8 mouse cellular contexts compared by ENCODE assay signal in genomic region chr1:136050312-136051012, GRCm38 (mm10). TPM values are rescaled to one million over a fixed set of nuclear protein-coding genes. Genes with fewer than 3 reads are reported as not detected.
A peak's percentile ranks its signal among the peaks of the same experiment; 100 is the strongest.
DNase-seq lines count a peak whose midpoint lies in the region; ATAC-seq lines count a peak whose summit lies in the region.

Gene Ascl5 (plus strand): TSS chr1:136050804.

- peaks cover 3% of the 10 kb centered on the region; the same call in 1 of the 2 replicates for H3K4me1 ChIP-seq in forebrain, embryonic 14.5 days (ENCODE audit: control insufficient read depth, insufficient read depth, low read length)
- peaks cover 12% of the 10 kb centered on the region for H3K4me1 ChIP-seq in liver, embryonic 13.5 days (replicated peaks)
- peaks cover 9% of the 10 kb centered on the region; the same call in 1 of the 2 replicates for H3K4me1 ChIP-seq in stomach, embryonic 15.5 days

- peak; percentile 27 for DNase-seq in right cerebral cortex, postnatal 25 days
- no peak for DNase-seq in right cerebral cortex, postnatal 4 days
- no peak for DNase-seq in forebrain, embryonic 14.5 days (ENCODE audit: low spot score)
- DNase-seq in liver, embryonic 13.5 days = no peak
- DNase-seq in layer of hippocampus, postnatal 36 days = no peak
- no peak for DNase-seq in kidney, postnatal 14 days
- DNase-seq in urinary bladder, adult 2 months (ENCODE audit: low spot score) = no peak

- no peaks in the 10 kb centered on the region for H3K36me3 ChIP-seq in forebrain, embryonic 14.5 days (ENCODE audit: control insufficient read depth, insufficient read depth, low read length)
- H3K36me3 ChIP-seq in liver, embryonic 13.5 days = no peaks in the 10 kb centered on the region
- H3K36me3 ChIP-seq in stomach, embryonic 15.5 days = no peaks in the 10 kb centered on the region

- H3K27me3 ChIP-seq in forebrain, embryonic 14.5 days (replicated peaks; ENCODE audit: control insufficient read depth, insufficient read depth, low read length) = peaks cover 26% of the 10 kb centered on the region
- H3K27me3 ChIP-seq in liver, embryonic 13.5 days = peaks cover 85% of the 10 kb centered on the region
- H3K27me3 ChIP-seq in stomach, embryonic 15.5 days (replicated peaks) = peaks cover 26% of the 10 kb centered on the region

- peak within 1 kb of the TSS; percentile 54 for H3K9ac ChIP-seq in forebrain, embryonic 14.5 days (ENCODE audit: low read length)
- no peak within 1 kb of the TSS for H3K9ac ChIP-seq in liver, embryonic 13.5 days
- H3K9ac ChIP-seq in stomach, embryonic 15.5 days = no peak within 1 kb of the TSS

- H3K4me2 ChIP-seq in forebrain, embryonic 14.5 days (ENCODE audit: low read length) = peak within 1 kb of the TSS; percentile 64
- H3K4me2 ChIP-seq in liver, embryonic 13.5 days = peak within 1 kb of the TSS; percentile 33
- H3K4me2 ChIP-seq in stomach, embryonic 15.5 days = peak within 1 kb of the TSS; percentile 55

- no peak within 1 kb of the TSS for H3K27ac ChIP-seq in forebrain, embryonic 14.5 days (ENCODE audit: low read depth, low read length)
- H3K27ac ChIP-seq in liver, embryonic 13.5 days = no peak within 1 kb of the TSS
- no peak within 1 kb of the TSS for H3K27ac ChIP-seq in stomach, embryonic 15.5 days

- WGBS in forebrain, embryonic 14.5 days = 20% methylated on average over 29 of the region's 29 CpGs
- 14% methylated on average over 29 of the region's 29 CpGs for whole genome bisulfite sequencing in liver, embryonic 13.5 days (ENCODE audit: insufficient replicate concordance)
- WGBS in stomach, embryonic 15.5 days = 24% methylated on average over 29 of the region's 29 CpGs

- no peak for ATAC-seq in forebrain, embryonic 14.5 days
- no peak for ATAC-seq in liver, embryonic 13.5 days (ENCODE audit: low read depth)
- no peak for ATAC-seq in stomach, embryonic 15.5 days (ENCODE audit: insufficient read depth, low FRiP score, low read depth)

- no peaks in the 10 kb centered on the region for H3K9me3 ChIP-seq in forebrain, embryonic 14.5 days (replicated peaks; ENCODE audit: control insufficient read depth, low read length)
- no peaks in the 10 kb centered on the region for H3K9me3 ChIP-seq in liver, embryonic 13.5 days (replicated peaks)
- H3K9me3 ChIP-seq in stomach, embryonic 15.5 days = no peaks in the 10 kb centered on the region

- H3K4me3 ChIP-seq in forebrain, embryonic 14.5 days (ENCODE audit: low read depth, low read length) = peak within 1 kb of the TSS; percentile 33
- H3K4me3 ChIP-seq in liver, embryonic 13.5 days (replicated peaks) = 0 out of 2 replicates have a peak within 1 kb of the TSS, but pooled peaks have one; percentile 18
- H3K4me3 ChIP-seq in stomach, embryonic 15.5 days (replicated peaks) = peak within 1 kb of the TSS; percentile 28

RNA-seq across cellular contexts. Expression of gene Ascl5, which starts in this region (rescaled TPM):
- not detected in 2 replicates for polyA plus RNA-seq in forebrain, embryonic 14.5 days (2014; fragmentation: Nextera tagmentation; extraction: Ambion mirVana)
- polyA plus RNA-seq in liver, embryonic 13.5 days (2015; fragmentation: Nextera tagmentation; extraction: Ambion mirVana) = not detected in 2 replicates
- polyA plus RNA-seq in stomach, embryonic 15.5 days (2015; fragmentation: Nextera tagmentation; extraction: Ambion mirVana) = 0.33 and 0.50 TPM in 2 replicates
- total RNA-seq in layer of hippocampus, postnatal 36 days (2021) = not detected
- polyA plus RNA-seq in urinary bladder, adult 2 months (2012; rRNA removed) = not detected in 2 replicates
